Mouse (Mus musculus): ENCODE results near the gene 1700019N19Rik.

DNA sequence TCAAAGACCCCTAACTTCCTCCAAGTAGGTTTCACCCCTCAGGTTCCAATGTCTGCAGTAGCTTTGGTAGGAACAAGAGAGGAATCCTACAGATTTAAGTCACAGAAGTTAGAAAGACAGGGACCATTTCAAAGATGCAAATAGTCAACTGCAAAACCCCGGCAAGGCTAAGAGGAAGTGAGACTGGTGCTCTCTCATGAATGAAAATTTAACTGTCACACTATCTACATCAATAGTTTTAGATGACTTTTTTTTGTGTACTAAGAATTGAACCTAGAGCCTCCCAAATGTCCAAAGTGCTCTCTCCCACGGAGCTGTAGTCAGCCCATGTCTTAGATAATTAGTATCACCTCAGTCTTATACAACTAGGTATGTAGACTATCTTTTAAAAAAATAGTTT lies 38.7 kb upstream of the 1700019N19Rik start:
- TF ChIP-seq CTCF (IDR thresholded peaks at IDR 0.05; ENCODE audit: low read depth, low read length) (no peak), GATA1 (IDR thresholded peaks at IDR 0.05; ENCODE audit: borderline replicate concordance, low read length) (no peak)
